Mouse (Mus musculus) cerebellum, adult 9-10 months (tissue): ENCODE results near the gene Chst8.

ENCODE experiments used
- DNase-seq: peaks from one replicate; pipeline ENCODE4 v3.0.0; 2022

Chst8 gene

DNA sequence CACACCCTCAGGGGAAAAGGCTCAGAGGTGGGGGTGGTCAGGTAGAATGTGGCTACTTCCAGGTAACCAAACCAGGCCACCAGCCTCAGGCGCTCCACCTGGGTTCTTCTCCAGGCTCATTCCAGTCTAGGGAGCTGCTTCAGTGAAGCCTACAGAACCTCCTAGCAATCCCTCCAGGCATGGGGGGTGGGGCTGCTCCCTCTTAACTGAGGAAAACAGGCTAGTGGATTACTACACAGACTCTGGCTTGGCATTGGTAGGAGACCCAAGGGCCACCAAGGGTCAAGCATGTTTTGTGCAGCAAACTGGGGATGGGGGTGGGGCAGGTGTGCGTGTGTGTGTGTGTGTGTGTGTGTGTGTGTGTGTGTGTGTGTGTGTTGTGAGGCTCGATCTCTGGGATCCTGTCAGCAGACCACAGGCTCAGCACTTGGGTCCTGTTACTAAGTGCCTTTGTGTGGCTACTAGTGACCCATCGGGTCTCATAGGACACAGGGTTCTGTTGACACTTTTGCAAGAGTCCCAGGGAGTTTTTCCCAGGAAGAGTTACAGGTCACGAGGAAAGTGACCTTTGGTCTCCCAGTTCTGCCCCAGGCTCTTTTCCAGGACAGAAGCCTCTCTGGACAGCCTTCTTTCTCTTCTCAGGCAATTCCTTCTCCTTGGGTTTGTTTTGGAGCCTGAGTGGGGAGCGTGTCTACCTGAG lies 153.0 kb downstream of the Chst8 start:
- DNase-seq, result no peak

GRCm38 (mm10) chr7:34656632-34657031 lies 155.9 kb downstream of the Chst8 start, which contains the start of gene Kctd15:
Kctd15 (minus strand) TSS chr7:34656732.
- no peak for DNase-seq

DNA sequence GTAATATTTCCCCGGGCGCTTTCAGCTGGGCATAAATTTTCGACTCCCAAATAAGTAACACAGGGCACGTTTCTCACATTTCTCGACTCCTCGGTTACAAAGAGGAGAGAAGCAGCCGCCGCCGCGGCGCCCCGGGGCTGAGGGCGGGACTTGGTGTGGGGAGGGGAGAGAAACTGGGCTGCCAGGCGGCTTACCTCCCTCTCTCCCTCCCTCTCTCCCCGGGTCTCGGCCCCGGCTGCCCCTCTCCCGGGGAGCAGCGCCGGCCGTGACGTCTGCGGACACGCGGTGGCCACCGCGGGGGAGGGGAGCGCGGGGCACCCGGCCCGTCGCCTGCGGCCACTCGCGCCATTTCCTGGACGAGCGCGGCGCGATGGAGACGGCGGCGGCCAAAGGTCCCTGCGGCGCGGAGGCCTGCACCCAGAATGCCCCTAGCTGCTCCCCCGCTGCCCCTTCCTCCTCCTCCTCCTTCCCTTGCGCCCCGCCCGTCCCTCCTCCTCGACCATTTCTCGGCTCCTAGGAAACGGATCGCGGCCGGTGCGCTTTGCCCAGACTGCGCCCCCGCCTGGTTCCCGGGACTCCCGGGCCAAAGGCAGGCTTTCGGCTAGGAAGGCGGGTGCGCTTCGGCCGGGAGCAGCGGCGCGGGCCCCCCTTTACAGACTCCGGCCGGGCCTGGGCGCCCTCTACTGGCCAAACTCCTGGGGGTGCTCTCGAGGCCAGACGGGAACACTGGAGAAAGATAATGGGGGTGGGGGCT lies 157.2 kb downstream of the Chst8 start:
- peak; percentile 93 for DNase-seq

DNA sequence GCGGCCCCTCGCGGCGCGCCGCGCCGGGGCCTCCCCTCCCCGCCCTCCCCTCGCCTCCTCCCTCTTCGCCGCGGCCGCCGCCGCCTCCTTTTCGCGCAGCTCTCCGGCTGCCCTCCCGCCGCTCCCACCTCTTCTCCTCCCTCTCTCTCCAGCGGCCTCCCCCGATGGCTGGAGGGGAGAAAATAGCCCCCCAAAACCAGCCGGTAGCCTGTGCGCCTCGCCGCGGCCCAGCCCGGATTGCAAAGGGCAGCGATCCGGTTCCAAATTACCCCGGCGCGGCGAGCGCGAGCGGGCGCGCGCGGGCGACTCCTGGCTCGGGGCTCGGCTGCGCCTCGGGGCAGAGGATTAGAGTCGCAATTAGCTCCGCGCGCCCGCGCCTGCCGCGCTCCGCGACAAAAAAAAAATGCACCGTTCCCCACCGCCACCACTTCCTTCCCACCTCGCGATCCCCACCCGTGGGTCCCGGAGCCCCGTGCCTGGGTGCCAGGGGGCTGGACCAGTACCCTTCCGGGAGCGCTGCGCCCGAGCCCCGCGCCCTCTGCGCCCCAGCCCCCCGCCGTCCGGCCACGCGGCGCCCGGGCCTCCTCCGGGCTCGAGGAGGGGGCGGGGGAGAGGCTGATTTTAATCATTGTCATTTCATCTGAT lies 157.9 kb downstream of the Chst8 start:
- peak; percentile 65 for DNase-seq

DNA sequence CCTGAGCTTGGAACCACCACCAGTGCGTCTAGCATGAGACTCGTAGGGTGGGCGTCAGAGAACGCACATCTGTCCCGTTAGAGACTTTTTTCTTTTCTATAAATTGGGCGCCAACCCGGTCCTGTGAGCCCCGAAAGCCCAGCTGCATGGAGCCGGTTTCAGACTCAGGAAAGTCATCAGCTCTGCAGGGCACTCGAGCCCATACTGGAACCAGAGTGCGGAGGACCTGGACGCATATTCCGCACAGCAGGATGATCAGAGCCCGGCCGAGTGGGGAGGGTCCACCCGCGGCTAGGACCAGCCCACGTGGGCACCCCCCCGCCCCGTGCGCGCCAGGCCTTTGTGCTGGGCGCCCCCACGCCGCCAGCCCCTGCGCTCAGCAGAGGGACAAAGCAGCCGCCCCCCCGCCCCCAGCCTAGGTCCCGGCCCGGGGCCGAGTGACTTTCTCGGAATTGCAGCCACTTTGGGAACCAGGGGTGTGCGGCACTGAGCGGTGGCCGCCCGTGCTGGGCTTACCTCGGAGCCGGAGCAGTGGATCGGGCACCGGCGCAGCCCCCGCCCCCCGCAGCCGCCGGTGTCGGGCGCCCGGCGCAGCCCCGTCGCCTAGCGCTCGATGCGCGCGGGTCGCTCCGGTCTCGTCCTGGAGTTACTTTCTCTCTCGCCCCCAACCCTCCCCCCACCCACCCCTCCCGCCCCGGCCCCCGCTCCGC lies 158.6 kb downstream of the Chst8 start:
- DNase-seq, result peak; percentile 49

DNA sequence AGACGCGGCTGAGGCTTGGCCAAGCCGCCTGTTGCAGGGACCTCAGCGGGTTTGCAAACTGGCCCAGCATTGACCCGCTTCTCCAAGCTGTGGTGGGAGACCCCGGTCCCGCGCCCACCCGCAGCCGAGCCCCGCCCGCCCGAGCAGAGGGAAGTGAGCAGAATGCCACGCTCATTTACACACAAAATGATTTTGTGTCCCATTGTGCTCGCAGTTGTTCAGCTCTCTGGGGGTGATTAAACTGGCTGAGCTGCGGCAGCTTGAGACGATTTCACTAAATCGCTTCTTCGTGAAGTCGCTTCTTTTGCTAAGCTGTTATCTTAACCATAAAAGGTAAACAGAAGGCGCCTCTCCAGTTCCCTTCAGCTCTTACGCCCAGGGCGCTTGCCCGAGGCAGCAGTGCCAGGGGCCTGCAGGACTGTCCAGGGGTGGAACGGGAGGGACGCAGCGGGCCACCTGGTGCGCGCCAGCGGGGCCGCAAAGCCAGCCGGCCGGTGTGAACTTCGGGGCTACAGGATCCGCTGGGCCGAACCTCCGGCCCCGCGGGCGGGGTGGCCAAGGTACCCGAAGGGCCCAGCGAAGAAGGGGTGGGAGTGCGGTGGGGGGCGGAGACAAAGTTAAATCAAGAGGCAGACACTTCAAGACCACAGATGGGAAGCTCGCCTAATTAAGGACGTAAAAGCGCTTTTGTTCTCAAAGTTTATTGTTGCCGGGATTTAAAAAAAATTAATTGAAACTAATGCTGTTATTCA lies 159.6 kb downstream of the Chst8 start:
- DNase-seq, result no peak

DNA sequence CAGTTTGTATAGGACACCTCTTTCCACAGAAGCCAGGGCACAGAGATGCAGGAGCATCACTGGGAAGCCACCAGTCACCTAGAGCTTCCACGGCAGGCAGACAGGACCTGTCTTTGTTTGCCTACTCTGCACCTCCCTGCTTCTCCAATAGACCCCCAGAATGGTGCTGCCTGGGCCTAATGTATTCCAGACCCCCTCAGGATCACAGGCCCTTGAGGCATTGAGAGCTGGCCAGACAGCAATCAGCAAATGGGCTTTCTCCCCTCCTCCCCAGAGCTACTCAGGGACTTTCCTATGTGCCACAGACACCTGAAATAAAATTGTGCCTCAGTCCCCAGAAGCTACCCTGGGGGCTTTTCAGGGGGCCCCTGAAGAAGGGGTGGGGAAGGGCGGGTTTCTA lies 161.1 kb downstream of the Chst8 start:
- no peak for DNase-seq

DNA sequence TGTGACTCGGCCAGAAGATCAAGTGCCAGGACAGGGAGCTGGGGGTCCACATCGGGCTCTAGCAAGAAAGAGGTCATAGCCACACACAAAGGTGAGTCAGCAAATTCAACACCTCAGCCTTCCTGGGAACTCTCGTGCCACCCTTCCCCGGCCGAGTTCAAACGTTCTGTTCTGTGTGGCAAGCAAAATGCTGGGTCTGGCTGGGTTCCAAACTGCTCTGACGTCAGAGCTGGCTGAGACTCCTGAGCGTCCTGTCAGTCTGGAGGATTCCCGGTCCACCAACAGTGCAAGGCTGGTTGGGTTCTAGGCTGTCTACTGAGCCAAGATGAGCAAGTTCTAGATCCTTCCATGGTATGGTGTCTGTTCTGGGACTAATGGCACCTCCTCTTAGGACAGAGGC lies 165.5 kb downstream of the Chst8 start:
- DNase-seq, result peak; percentile 61

- no peak for DNase-seq
Measured at GRCm38 (mm10) chr7:34646144-34646795, 166.2 kb downstream of the Chst8 start.

DNA sequence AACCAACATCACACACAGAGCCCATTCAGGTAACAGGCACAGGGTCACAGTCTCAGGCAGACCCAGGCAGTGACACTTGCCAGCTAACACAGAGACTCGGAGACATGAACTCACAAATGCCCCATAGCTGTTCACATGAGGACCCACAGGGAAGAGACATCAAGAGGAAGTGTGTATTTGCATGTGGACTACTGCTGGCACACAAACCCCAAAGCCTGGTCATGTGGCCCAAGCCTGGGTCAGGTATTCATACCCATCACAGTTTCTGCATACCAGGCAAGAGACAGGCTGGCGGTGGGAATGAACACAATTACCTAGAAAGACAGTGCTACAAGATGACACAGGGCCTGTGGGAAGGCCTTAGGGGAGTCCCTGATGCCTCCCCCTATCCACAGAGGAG lies 166.9 kb downstream of the Chst8 start:
- no peak for DNase-seq

DNA sequence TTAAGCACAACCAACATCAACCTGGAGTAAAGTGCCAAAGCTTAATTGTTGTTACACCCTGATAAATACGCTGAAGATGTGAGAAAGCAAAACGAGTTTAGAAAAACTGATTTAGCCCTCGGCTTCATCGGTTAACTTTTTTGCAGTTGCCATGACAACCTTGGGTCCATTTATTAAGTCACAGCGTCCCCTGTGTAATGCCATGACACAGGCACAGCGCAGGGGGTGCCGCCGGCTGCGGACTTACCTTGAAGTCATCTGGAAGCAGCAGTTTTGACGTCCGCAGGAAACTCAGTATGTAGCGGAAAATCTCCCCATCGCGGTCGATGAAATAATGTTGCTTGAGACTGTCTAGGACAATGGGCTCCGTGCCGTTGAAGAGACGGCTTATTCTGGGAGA lies 167.9 kb downstream of the Chst8 start:
- DNase-seq, result no peak

DNA sequence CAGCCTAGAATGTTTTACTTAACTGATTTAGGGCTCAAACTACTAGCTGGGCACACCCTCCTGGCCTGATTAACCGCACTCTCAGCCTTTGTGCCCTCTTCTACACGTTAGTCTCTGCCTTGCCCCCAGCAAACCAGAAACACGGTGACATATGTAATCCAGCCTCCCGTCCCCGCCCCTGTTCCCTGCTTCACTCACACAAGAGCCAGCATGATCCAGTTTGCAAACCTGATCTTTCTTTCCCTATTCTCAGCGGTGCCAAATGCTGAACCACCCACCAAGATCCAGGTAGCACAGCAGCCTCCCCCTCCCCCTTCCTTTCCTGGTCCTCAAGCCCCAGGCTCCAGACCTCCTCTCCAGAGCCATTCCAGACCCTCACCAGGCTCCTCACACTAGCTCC lies 169.2 kb downstream of the Chst8 start:
- no peak for DNase-seq

DNA sequence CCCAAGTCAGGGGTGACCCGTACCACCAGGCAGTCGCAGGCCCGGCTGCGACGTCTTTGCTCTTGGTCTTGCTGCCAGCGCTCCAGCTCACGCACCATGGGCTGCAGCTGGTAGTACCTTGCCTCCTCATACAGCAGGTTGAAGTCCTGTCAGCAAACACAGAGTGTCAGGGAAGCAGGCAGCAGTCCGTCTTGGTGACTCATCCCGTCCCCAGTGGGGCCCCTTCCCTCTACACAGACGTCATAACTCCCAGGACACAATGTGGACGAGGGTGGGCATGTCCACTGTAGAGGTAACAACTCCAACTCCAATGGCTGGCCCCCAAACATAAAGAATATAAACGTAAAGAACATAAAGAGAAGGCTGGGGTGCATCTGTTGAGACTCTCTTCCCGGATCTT lies 170.5 kb downstream of the Chst8 start:
- no peak for DNase-seq

DNA sequence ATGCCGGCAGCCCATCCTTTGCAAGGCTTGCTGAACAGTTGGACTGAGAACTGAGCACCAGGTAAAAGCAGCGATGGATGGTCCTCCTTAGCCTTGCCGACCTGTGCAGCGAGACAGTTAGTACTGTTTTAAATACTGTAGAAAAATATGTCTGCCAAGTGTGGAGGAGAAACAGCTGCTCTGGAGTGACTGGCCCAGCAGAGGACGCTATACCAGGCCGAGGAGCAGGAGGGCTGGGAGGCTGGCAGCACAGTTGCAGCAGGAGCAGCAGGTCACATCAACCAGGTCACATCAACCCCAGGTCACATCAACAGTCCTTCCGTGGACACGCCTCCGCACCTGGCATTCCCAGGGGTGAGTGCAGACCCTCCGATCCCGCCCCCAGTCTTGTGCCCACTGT lies 172.7 kb downstream of the Chst8 start:
- DNase-seq, result no peak

- no peak for DNase-seq
Measured at GRCm38 (mm10) chr7:34636661-34637060, 175.8 kb downstream of the Chst8 start.

- no peak for DNase-seq
Measured at GRCm38 (mm10) chr7:34632966-34633742, 179.4 kb downstream of the Chst8 start.

GRCm38 (mm10) chr7:34630211-34631085 lies 182.1 kb downstream of the Chst8 start:
- DNase-seq, result no peak

DNA sequence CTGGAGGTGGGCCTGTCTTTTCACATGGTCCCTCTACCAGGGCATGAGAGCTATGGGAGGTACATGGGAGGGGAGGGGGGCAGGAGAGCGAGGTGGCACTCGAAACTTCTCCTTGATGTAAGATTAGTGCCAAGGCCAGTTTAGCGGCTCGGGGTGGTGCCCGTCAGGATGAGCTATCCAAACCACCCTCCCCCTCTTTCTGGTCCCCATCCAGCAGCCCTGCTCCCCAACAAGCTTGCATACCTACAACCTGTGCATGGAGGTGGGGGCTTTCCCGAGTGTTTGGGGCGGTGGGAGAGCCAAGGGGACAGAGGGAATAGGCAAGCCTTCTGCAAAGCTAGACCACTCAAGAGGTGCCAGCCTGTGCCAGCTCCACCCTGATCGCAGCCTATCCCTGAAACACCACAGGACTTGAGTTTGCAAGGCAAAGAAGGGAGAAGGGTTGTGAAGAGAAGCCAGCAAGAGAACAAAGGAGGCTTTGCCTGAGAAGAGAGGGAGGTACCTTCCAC lies 182.8 kb downstream of the Chst8 start:
- no peak for DNase-seq
